In genomic region chr11:20332561-20333514, GRCm38 (mm10) we compare ENCODE assay signal across 8 mouse cellular contexts. TPM values are rescaled to one million over a fixed set of nuclear protein-coding genes. Genes with fewer than 3 reads are reported as not detected.
DNase-seq lines count a peak whose midpoint lies in the region; ATAC-seq and TF ChIP-seq lines count a peak whose summit lies in the region.

Gene Slc1a4, minus strand, starts transcription at chr11:20332713.

- under 1% methylated on average over 47 of the region's 48 CpGs for WGBS in heart, embryonic 11.5 days (ENCODE audit: insufficient replicate concordance)
- WGBS in kidney, embryonic 16.5 days, result 0% methylated on average over 48 of the region's 48 CpGs
- under 1% methylated on average over 48 of the region's 48 CpGs for WGBS in liver, adult 2 months

- H3K79me2 ChIP-seq in C2C12 (ENCODE audit: control insufficient read depth, insufficient read depth), result peaks cover 45% of the 10 kb centered on the region
- H3K79me2 ChIP-seq in liver, adult 2 months (ENCODE audit: control insufficient read depth, insufficient read depth, low read length), result no peaks in the 10 kb centered on the region
- peaks cover 40% of the 10 kb centered on the region for H3K79me2 ChIP-seq in myocyte (ENCODE audit: control insufficient read depth, insufficient read depth)

- TF ChIP-seq POLR2A in brain, embryonic 14.5 days (IDR thresholded peaks at IDR 0.05; ENCODE audit: borderline replicate concordance, extremely low read depth, insufficient read depth, insufficient read length, poor library complexity, severe bottlenecking), result peak; percentile 81; the same call in 1 of the 2 replicates
- TF ChIP-seq POLR2A in liver, adult 2 months (IDR thresholded peaks at IDR 0.05; ENCODE audit: extremely low read depth, insufficient read depth, low read length), result peak; percentile 55
- TF ChIP-seq POLR2A in myocyte (IDR thresholded peaks at IDR 0.05; ENCODE audit: insufficient read length, low read depth), result peak; percentile 82

- ATAC-seq in heart, embryonic 11.5 days (replicated peaks; ENCODE audit: insufficient number of reproducible peaks, low FRiP score, low TSS enrichment), result peak; percentile 99
- peak; percentile 99 for ATAC-seq in kidney, embryonic 16.5 days (ENCODE audit: low FRiP score, low TSS enrichment)

- H3K36me3 ChIP-seq in C2C12 (ENCODE audit: control insufficient read depth, insufficient read depth) (peaks cover 12% of the 10 kb centered on the region), myocyte (ENCODE audit: control insufficient read depth, insufficient read depth) (peaks cover 13% of the 10 kb centered on the region)
- H3K36me3 ChIP-seq in erythroblast, embryonic 14.5 days (ENCODE audit: control insufficient read depth), result peaks cover 9% of the 10 kb centered on the region
- no peaks in the 10 kb centered on the region for H3K36me3 ChIP-seq in heart, embryonic 11.5 days (ENCODE audit: control insufficient read depth, insufficient read depth, low read length)
- no peaks in the 10 kb centered on the region for H3K36me3 ChIP-seq in kidney, embryonic 16.5 days (ENCODE audit: insufficient read depth, low read length)
- no peaks in the 10 kb centered on the region for H3K36me3 ChIP-seq in liver, adult 2 months (ENCODE audit: control insufficient read depth, insufficient read depth, low read length)
- no peaks in the 10 kb centered on the region for H3K36me3 ChIP-seq in splenic B cell, adult 2 months (ENCODE audit: control insufficient read depth, insufficient read depth, low read length, poor library complexity, severe bottlenecking)

- no peaks in the 10 kb centered on the region for H3K27me3 ChIP-seq in C2C12 (ENCODE audit: control insufficient read depth, insufficient read depth, insufficient read length)
- no peaks in the 10 kb centered on the region for H3K27me3 ChIP-seq in erythroblast, embryonic 14.5 days (ENCODE audit: control insufficient read depth)
- no peaks in the 10 kb centered on the region for H3K27me3 ChIP-seq in heart, embryonic 11.5 days (ENCODE audit: control insufficient read depth, insufficient read depth, low read length)
- H3K27me3 ChIP-seq in kidney, embryonic 16.5 days (ENCODE audit: insufficient read depth, low read length), result no peaks in the 10 kb centered on the region
- H3K27me3 ChIP-seq in liver, adult 2 months (ENCODE audit: control insufficient read depth, insufficient read depth, low read length), result no peaks in the 10 kb centered on the region
- no peaks in the 10 kb centered on the region for H3K27me3 ChIP-seq in myocyte (ENCODE audit: control insufficient read depth, insufficient read depth, insufficient read length)
- H3K27me3 ChIP-seq in splenic B cell, adult 2 months (ENCODE audit: control insufficient read depth, insufficient read depth, low read length, poor library complexity, severe bottlenecking), result no peaks in the 10 kb centered on the region

- DNase-seq in brain, embryonic 14.5 days (ENCODE audit: low read depth), result peak; percentile 100
- peak; percentile 98 for DNase-seq in liver, adult 2 months (ENCODE audit: extremely low read depth, low read depth, low spot score)
- DNase-seq in splenic B cell, adult 2 months (ENCODE audit: low read depth, low spot score), result peak; percentile 94

- peak within 1 kb of the TSS; percentile 99 for H3K4me2 ChIP-seq in heart, embryonic 11.5 days
- peak within 1 kb of the TSS; percentile 99 for H3K4me2 ChIP-seq in kidney, embryonic 16.5 days (replicated peaks; ENCODE audit: low read depth, low read length)
- H3K4me2 ChIP-seq in myocyte (ENCODE audit: low read depth), result peak within 1 kb of the TSS; percentile 80

- H3K27ac ChIP-seq in heart, embryonic 11.5 days (ENCODE audit: low read depth, low read length), result peak within 1 kb of the TSS; percentile 94
- peak within 1 kb of the TSS; percentile 96 for H3K27ac ChIP-seq in kidney, embryonic 16.5 days (ENCODE audit: low read length)
- H3K27ac ChIP-seq in liver, adult 2 months (replicated peaks; ENCODE audit: insufficient read depth, low read depth, low read length), result peak within 1 kb of the TSS; percentile 86

- H3K9me3 ChIP-seq in erythroblast, embryonic 14.5 days (ENCODE audit: control insufficient read depth, low read length), result no peaks in the 10 kb centered on the region
- no peaks in the 10 kb centered on the region for H3K9me3 ChIP-seq in heart, embryonic 11.5 days (replicated peaks; ENCODE audit: control insufficient read depth, low read length)
- H3K9me3 ChIP-seq in kidney, embryonic 16.5 days (ENCODE audit: low read length), result no peaks in the 10 kb centered on the region

- H3K4me1 ChIP-seq in erythroblast, embryonic 14.5 days (ENCODE audit: control insufficient read depth), result peaks cover 48% of the 10 kb centered on the region
- H3K4me1 ChIP-seq in heart, embryonic 11.5 days (ENCODE audit: control insufficient read depth, insufficient read depth, low read length), result no peaks in the 10 kb centered on the region
- peaks cover 25% of the 10 kb centered on the region for H3K4me1 ChIP-seq in kidney, embryonic 16.5 days (ENCODE audit: insufficient read depth, low read length)
- H3K4me1 ChIP-seq in liver, adult 2 months (ENCODE audit: control insufficient read depth, insufficient read depth, low read length), result peaks cover 2% of the 10 kb centered on the region; the same call in 1 of the 2 replicates

- TF ChIP-seq CTCF in C2C12 (IDR thresholded peaks at IDR 0.05; ENCODE audit: control insufficient read depth, insufficient read depth, insufficient read length), result peak; percentile 92
- TF ChIP-seq CTCF in brain, embryonic 14.5 days (IDR thresholded peaks at IDR 0.05; ENCODE audit: borderline replicate concordance, extremely low read depth, insufficient read depth, insufficient read length), result peak; percentile 48
- TF ChIP-seq CTCF in liver, adult 2 months (IDR thresholded peaks at IDR 0.05; ENCODE audit: low read depth, low read length), result peak; percentile 76

- peaks cover 26% of the 10 kb centered on the region for H3K79me3 ChIP-seq in C2C12 (ENCODE audit: low read depth)

- peak within 1 kb of the TSS; percentile 84 for H3ac ChIP-seq in C2C12 (ENCODE audit: control insufficient read depth, insufficient read length, low read depth)
- peak within 1 kb of the TSS; percentile 92 for H3ac ChIP-seq in myocyte (ENCODE audit: control insufficient read depth, insufficient read length)

- peak within 1 kb of the TSS; percentile 82 for H3K9ac ChIP-seq in heart, embryonic 11.5 days (ENCODE audit: low read depth, low read length)
- peak within 1 kb of the TSS; percentile 80 for H3K9ac ChIP-seq in kidney, embryonic 16.5 days (replicated peaks; ENCODE audit: low read length)
- H3K9ac ChIP-seq in liver, adult 2 months (ENCODE audit: low read depth, low read length), result peak within 1 kb of the TSS; percentile 54

- H3K4me3 ChIP-seq in C2C12 (ENCODE audit: insufficient read depth, poor library complexity, severe bottlenecking) (peak within 1 kb of the TSS; percentile 85), myocyte (peak within 1 kb of the TSS; percentile 87)
- H3K4me3 ChIP-seq in erythroblast, embryonic 14.5 days (replicated peaks), result peak within 1 kb of the TSS; percentile 91
- peak within 1 kb of the TSS; percentile 68 for H3K4me3 ChIP-seq in heart, embryonic 11.5 days (ENCODE audit: low read depth, low read length)
- H3K4me3 ChIP-seq in kidney, embryonic 16.5 days (ENCODE audit: low read length), result peak within 1 kb of the TSS; percentile 73
- H3K4me3 ChIP-seq in liver, adult 2 months (ENCODE audit: insufficient read depth, low read depth, low read length), result peak within 1 kb of the TSS; percentile 59

TF ChIP-seq in C2C12, 6 proteins besides CTCF, POLR2A, EP300 and RAD21:
- TF ChIP-seq MAX (IDR thresholded peaks at IDR 0.05), result peak; percentile 93
- no peak for TF ChIP-seq MYOG (IDR thresholded peaks at IDR 0.05; ENCODE audit: control insufficient read depth, extremely low read depth, insufficient read length)
- TF ChIP-seq USF1 (IDR thresholded peaks at IDR 0.05; ENCODE audit: low read depth), result no peak
- TF ChIP-seq CEBPB (IDR thresholded peaks at IDR 0.05; ENCODE audit: low read depth), result peak; percentile 97

TF ChIP-seq in myocyte, 11 proteins besides CTCF, POLR2A, EP300 and RAD21:
- peak; percentile 93 for TF ChIP-seq POLR2AphosphoS2 (IDR thresholded peaks at IDR 0.05; ENCODE audit: insufficient read length, low read depth)
- peak; percentile 93 for TF ChIP-seq CEBPB (IDR thresholded peaks at IDR 0.05; ENCODE audit: insufficient read depth, poor library complexity, severe bottlenecking)
- no peak for TF ChIP-seq REST (IDR thresholded peaks at IDR 0.05; ENCODE audit: insufficient read depth, insufficient read length)
- TF ChIP-seq MYOD1 (IDR thresholded peaks at IDR 0.05; ENCODE audit: control insufficient read depth in 1 of 3, insufficient read length in 2 of 3, low read depth in 2 of 3), result peak in 2 of 3 experiments; percentile 12 to 18
- no peak for TF ChIP-seq USF1 (IDR thresholded peaks at IDR 0.05; ENCODE audit: low read depth)
- TF ChIP-seq MAX (IDR thresholded peaks at IDR 0.05; ENCODE audit: low read depth), result no peak
- no peak for TF ChIP-seq SRF (IDR thresholded peaks at IDR 0.05; ENCODE audit: control insufficient read depth, insufficient read length, low read depth)
- TF ChIP-seq E2F4 (IDR thresholded peaks at IDR 0.05; ENCODE audit: insufficient read depth), result no peak
- no peak for TF ChIP-seq TCF12 (IDR thresholded peaks at IDR 0.05; ENCODE audit: insufficient read depth, poor library complexity, severe bottlenecking)
- no peak for TF ChIP-seq TCF3 (IDR thresholded peaks at IDR 0.05; ENCODE audit: insufficient read length, low read depth)
- TF ChIP-seq MYOG (IDR thresholded peaks at IDR 0.05; ENCODE audit: control insufficient read depth in 1 of 3, insufficient read depth in 1 of 3, insufficient read length in 2 of 3, low read depth in 2 of 3), result peak in 1 of 3 experiments; percentile 48

RNA-seq across cellular contexts. Expression of gene Slc1a4, which starts in this region (rescaled TPM):
- polyA plus RNA-seq in C2C12 (2012; fragmentation: generic; extraction: Trizol) (19.8 TPM), myocyte (2012; fragmentation: generic; extraction: Trizol) (66.7 TPM)
- 19.3 and 43.6 TPM in 2 replicates for polyA plus RNA-seq in brain, embryonic 14.5 days (2012; rRNA removed)
- polyA plus RNA-seq in erythroblast, embryonic 14.5 days (2012), result 0.23 and 0.29 TPM in 2 replicates
- polyA plus RNA-seq in heart, embryonic 11.5 days (2014; fragmentation: Nextera tagmentation; extraction: Ambion mirVana), result 7.9 and 10.6 TPM in 2 replicates
- polyA plus RNA-seq in kidney, embryonic 16.5 days (2015; fragmentation: Nextera tagmentation; extraction: Ambion mirVana), result 9.4 and 9.8 TPM in 2 replicates
- 1.8 and 3.5 TPM in 2 replicates for total RNA-seq in liver, adult 2 months (2014; rRNA removed)
- 3.3 and 5.0 TPM in 2 replicates for polyA plus RNA-seq in liver, adult 2 months (2012; rRNA removed)

Comparison
In these comparisons a context has a peak if more than half of its experiments do, and no peak if none do; other contexts are left out.
1. Peak in every context shown above with its lines: DNase-seq, ATAC-seq, H3K4me3 ChIP-seq and H3K27ac ChIP-seq.